Mouse (Mus musculus): ENCODE results near the gene Fmod. TPM values are rescaled to one million over a fixed set of nuclear protein-coding genes. Genes with fewer than 3 reads are reported as not detected.
A peak's percentile ranks its signal among the peaks of the same experiment; 100 is the strongest.

Fmod gene
- polyA plus RNA-seq, 1 experiment from 2014 or later, result 0.23 TPM

- Histone ChIP-seq H3K27ac (ENCODE audit: low read depth, low read length) (no peak overlapping the region), H3K9me3 (ENCODE audit: control insufficient read depth, low read length) (no peaks in the 10 kb centered on the region), H3K9ac (replicated peaks; ENCODE audit: low read depth, low read length) (no peak overlapping the region), H3K36me3 (ENCODE audit: control insufficient read depth, insufficient read depth, low read length) (no peaks in the 10 kb centered on the region), H3K4me2 (ENCODE audit: low read depth, low read length) (no peak overlapping the region), H3K27me3 (ENCODE audit: control insufficient read depth, insufficient read depth, low read length) (no peaks in the 10 kb centered on the region), H3K4me3 (ENCODE audit: low read depth, low read length) (no peak overlapping the region), H3K4me1 (ENCODE audit: control insufficient read depth, insufficient read depth, low read length) (peaks cover 38% of the 10 kb centered on the region)
- no peak for ATAC-seq (ENCODE audit: low read depth)
- 70% methylated on average over 7 of the region's 7 CpGs for WGBS
Measured at GRCm38 (mm10) chr1:134095033-134095612, 58.1 kb downstream of the Fmod start.

GRCm38 (mm10) chr1:134095721-134096120, 58.7 kb downstream of the Fmod start:
- ATAC-seq (ENCODE audit: low read depth), result no peak
- H3K4me1 ChIP-seq (ENCODE audit: control insufficient read depth, insufficient read depth, low read length), result peaks cover 38% of the 10 kb centered on the region
- no peaks in the 10 kb centered on the region for H3K36me3 ChIP-seq (ENCODE audit: control insufficient read depth, insufficient read depth, low read length)
- H3K4me2 ChIP-seq (ENCODE audit: low read depth, low read length), result no peak overlapping the region
- 72% methylated on average over 4 of the region's 4 CpGs for WGBS
- peak overlapping the region; percentile 72 for H3K27ac ChIP-seq (ENCODE audit: low read depth, low read length)
- H3K27me3 ChIP-seq (ENCODE audit: control insufficient read depth, insufficient read depth, low read length), result no peaks in the 10 kb centered on the region
- no peak overlapping the region for H3K4me3 ChIP-seq (ENCODE audit: low read depth, low read length)
- no peak overlapping the region for H3K9ac ChIP-seq (replicated peaks; ENCODE audit: low read depth, low read length)
- no peaks in the 10 kb centered on the region for H3K9me3 ChIP-seq (ENCODE audit: control insufficient read depth, low read length)

DNA sequence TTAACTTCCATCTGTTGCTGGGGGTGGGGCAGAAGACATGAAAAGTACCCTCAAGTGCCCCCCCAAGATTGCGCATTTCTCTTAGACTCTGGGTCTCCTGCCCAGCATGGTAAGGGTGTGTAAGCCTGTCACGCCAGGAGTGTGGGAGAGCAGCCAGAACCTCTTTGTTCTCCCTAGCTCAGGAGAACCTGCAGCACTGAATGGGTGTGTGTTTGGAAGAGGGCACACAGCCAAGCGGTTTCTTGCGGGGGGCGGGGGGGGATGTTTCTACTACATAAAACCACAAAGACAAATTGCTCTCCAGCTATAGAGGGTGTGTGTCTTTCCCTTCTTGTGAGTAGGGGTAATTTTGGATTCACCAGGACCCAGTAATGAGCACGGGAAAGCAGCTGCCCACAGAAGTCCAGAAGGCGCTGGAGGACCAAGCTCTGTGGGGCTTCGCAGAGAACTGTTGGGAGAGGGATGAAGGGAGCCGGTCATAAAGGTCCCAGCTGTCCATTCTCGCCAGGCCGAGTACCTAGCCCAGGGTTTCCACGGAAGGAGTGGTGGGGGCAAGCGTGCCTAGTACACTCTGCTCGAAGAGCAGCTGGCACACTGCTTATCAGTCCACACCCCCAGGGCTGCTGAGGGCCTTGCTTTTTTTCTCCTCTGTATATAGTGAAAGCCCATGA, 59.3 kb downstream of the Fmod start:
- Histone ChIP-seq H3K27ac (ENCODE audit: low read depth, low read length) (peak overlapping the region; percentile 72), H3K4me2 (ENCODE audit: low read depth, low read length) (no peak overlapping the region), H3K9ac (replicated peaks; ENCODE audit: low read depth, low read length) (no peak overlapping the region), H3K9me3 (ENCODE audit: control insufficient read depth, low read length) (no peaks in the 10 kb centered on the region), H3K27me3 (ENCODE audit: control insufficient read depth, insufficient read depth, low read length) (no peaks in the 10 kb centered on the region), H3K4me1 (ENCODE audit: control insufficient read depth, insufficient read depth, low read length) (peaks cover 38% of the 10 kb centered on the region), H3K4me3 (ENCODE audit: low read depth, low read length) (no peak overlapping the region), H3K36me3 (ENCODE audit: control insufficient read depth, insufficient read depth, low read length) (no peaks in the 10 kb centered on the region)
- ATAC-seq (ENCODE audit: low read depth), result peak; percentile 73
- WGBS, result 16% methylated on average over 14 of the region's 14 CpGs

GRCm38 (mm10) chr1:134097080-134097855, 60.2 kb downstream of the Fmod start:
- H3K27me3 ChIP-seq (ENCODE audit: control insufficient read depth, insufficient read depth, low read length), result no peaks in the 10 kb centered on the region
- H3K9me3 ChIP-seq (ENCODE audit: control insufficient read depth, low read length), result no peaks in the 10 kb centered on the region
- no peak overlapping the region for H3K4me3 ChIP-seq (ENCODE audit: low read depth, low read length)
- no peaks in the 10 kb centered on the region for H3K36me3 ChIP-seq (ENCODE audit: control insufficient read depth, insufficient read depth, low read length)
- no peak overlapping the region for H3K9ac ChIP-seq (replicated peaks; ENCODE audit: low read depth, low read length)
- 91% methylated on average over 7 of the region's 7 CpGs for WGBS
- H3K4me1 ChIP-seq (ENCODE audit: control insufficient read depth, insufficient read depth, low read length), result peaks cover 38% of the 10 kb centered on the region
- no peak overlapping the region for H3K4me2 ChIP-seq (ENCODE audit: low read depth, low read length)
- H3K27ac ChIP-seq (ENCODE audit: low read depth, low read length), result peak overlapping the region; percentile 72
- ATAC-seq (ENCODE audit: low read depth), result no peak

Other genes starting within 250 kb of the Fmod start
- gene Atp2b4, start 236.2 kb upstream of the Fmod start, polyA plus RNA-seq (2014; fragmentation: Nextera tagmentation; extraction: Ambion mirVana), result 17.6 and 30.3 TPM in 2 replicates
- gene Optc, start 129.3 kb upstream of the Fmod start, polyA plus RNA-seq (2014; fragmentation: Nextera tagmentation; extraction: Ambion mirVana), result 1.7 and 2.9 TPM in 2 replicates
- gene Prelp, start 115.8 kb upstream of the Fmod start, polyA plus RNA-seq (2014; fragmentation: Nextera tagmentation; extraction: Ambion mirVana), result 8.0 and 10.2 TPM in 2 replicates
- 22.4 and 26.9 TPM in 2 replicates for gene Btg2, start 41.9 kb downstream of the Fmod start, polyA plus RNA-seq (2014; fragmentation: Nextera tagmentation; extraction: Ambion mirVana)
- 0.52 and 1.4 TPM in 2 replicates for gene Chit1, start 74.0 kb downstream of the Fmod start, polyA plus RNA-seq (2014; fragmentation: Nextera tagmentation; extraction: Ambion mirVana)
- 2.1 and 2.7 TPM in 2 replicates for gene Chil1, start 144.9 kb downstream of the Fmod start, polyA plus RNA-seq (2014; fragmentation: Nextera tagmentation; extraction: Ambion mirVana)
- gene Mybph, start 156.2 kb downstream of the Fmod start, polyA plus RNA-seq (2014; fragmentation: Nextera tagmentation; extraction: Ambion mirVana), result 0.33 and 0.35 TPM in 2 replicates
- 12.2 and 14.0 TPM in 2 replicates for gene Adora1, start 198.2 kb downstream of the Fmod start, polyA plus RNA-seq (2014; fragmentation: Nextera tagmentation; extraction: Ambion mirVana)

Measured in neural tube, embryonic 14.5 days (tissue).